Mouse (Mus musculus) neural tube, embryonic 15.5 days (tissue): ENCODE measurements around the gene Slc9a3r1. TPM values are rescaled to one million over a fixed set of nuclear protein-coding genes. Genes with fewer than 3 reads are reported as not detected.

ENCODE experiments used
- ATAC-seq: fragments of 200-750 bp; cut with Nextera tagmentation; 2 replicates; pipeline ENCODE4 v1.8.0; 2017; ENCODE audit warnings: mild to moderate bottlenecking, moderate TSS enrichment, moderate library complexity; ENCODE audit not compliant: low FRiP score
- H3K27ac ChIP-seq: fragments of 300-500 bp; sonication (generic); replicated peaks from 2 replicates; pipeline ENCODE4 v1.5.1; 2015; ENCODE audit warnings: mild to moderate bottlenecking, inconsistent platforms
- H3K27me3 ChIP-seq: fragments of 300-500 bp; sonication (generic); replicated peaks from 2 replicates; pipeline ENCODE4 v1.6.1; 2015; ENCODE audit warnings: inconsistent platforms
- H3K36me3 ChIP-seq: fragments of 300-500 bp; sonication (generic); 2 replicates; pipeline ENCODE4 v1.6.1; 2015; ENCODE audit warnings: inconsistent platforms
- H3K4me1 ChIP-seq: fragments of 300-500 bp; sonication (generic); 2 replicates; pipeline ENCODE4 v1.6.1; 2015; ENCODE audit warnings: inconsistent platforms
- H3K4me2 ChIP-seq: fragments of 300-500 bp; sonication (generic); 2 replicates; pipeline ENCODE4 v1.6.1; 2015; ENCODE audit warnings: inconsistent platforms, mild to moderate bottlenecking, moderate library complexity
- H3K4me3 ChIP-seq: fragments of 300-500 bp; sonication (generic); replicated peaks from 2 replicates; pipeline ENCODE4 v1.5.1; 2015; ENCODE audit warnings: mild to moderate bottlenecking, inconsistent platforms
- H3K9ac ChIP-seq: fragments of 300-500 bp; sonication (generic); replicated peaks from 2 replicates; pipeline ENCODE4 v1.6.1; 2015; ENCODE audit warnings: mild to moderate bottlenecking, inconsistent platforms
- H3K9me3 ChIP-seq: fragments of 300-500 bp; sonication (generic); replicated peaks from 2 replicates; pipeline ENCODE4 v1.6.1; 2016; ENCODE audit warnings: inconsistent platforms
- WGBS: fragments of 180-500 bp; shearing (Covaris S2); methylation state at CpG from one replicate; pipeline ENCODE4 v1.1.7; 2015; ENCODE audit warnings: mixed read lengths; 5-methylcytosine and 5-hydroxymethylcytosine counted together
- polyA plus RNA-seq: library from polyadenylated mRNA; unstranded; fragments of >200 nt; fragmentation: Nextera tagmentation; extraction: Ambion mirVana; gene quantifications from 2 replicates; pipeline ENCODE4 v1.2.1, GENCODE M21; 2015

Slc9a3r1 gene
- polyA plus RNA-seq, 1 experiment from 2014 or later, result 45.5 TPM

DNA sequence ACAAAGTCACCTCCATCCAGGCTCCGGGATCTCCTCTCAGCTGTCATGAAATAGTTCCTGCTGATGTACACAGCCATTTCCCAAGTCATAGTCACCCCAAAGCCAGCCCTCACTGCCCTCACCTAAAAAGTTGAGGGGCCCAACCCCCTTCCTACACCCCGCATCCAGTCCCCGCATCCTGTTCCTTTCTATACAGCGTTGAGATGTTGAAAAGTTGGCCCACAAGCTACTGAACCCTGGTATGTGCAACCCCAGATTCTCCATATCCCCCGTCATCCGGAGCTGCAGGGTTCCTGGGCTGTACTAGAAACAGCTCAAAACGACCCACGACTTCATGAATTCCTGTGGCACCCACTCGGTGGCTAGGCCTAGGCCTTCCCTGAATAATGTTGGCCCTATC, 10.1 kb upstream of the Slc9a3r1 start:
- no peak overlapping the region for H3K4me3 ChIP-seq
- H3K9ac ChIP-seq, result no peak overlapping the region
- H3K27ac ChIP-seq, result no peak overlapping the region
- H3K27me3 ChIP-seq, result peaks cover 47% of the 10 kb centered on the region
- no peak overlapping the region for H3K4me2 ChIP-seq
- WGBS, result 80% methylated on average over 9 of the region's 9 CpGs
- H3K4me1 ChIP-seq, result peaks cover 24% of the 10 kb centered on the region
- no peak for ATAC-seq
- H3K36me3 ChIP-seq, result no peaks in the 10 kb centered on the region
- H3K9me3 ChIP-seq, result no peaks in the 10 kb centered on the region

DNA sequence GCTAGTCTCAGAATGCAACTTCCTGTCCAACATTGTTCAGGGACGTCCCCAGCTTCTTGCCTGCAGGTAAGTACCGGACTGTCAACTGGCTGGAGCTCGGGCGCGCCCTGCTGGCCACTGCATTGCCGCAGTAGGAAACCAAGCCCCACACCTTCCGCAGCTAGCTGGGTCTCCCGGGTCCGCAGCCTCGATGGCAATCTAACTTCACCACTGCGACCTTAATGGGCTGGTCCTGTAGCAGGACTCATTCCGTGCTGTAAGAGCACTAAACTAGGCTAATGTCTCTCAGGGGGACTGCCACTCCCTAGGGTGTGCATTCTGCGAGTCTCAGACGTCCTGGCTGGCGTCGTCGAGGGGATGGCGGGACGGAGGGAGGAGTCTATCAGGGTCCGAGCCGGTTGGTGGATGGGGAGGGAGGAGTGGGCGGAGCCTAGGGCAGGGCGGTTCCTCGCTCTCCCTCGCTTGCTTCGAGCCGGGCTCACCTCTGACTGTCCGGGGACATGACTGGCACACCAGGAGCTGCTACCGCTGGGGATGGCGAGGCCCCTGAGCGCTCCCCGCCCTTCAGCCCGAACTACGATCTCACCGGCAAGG, 9.3 kb upstream of the Slc9a3r1 start:
- H3K9me3 ChIP-seq, result no peaks in the 10 kb centered on the region
- peaks cover 25% of the 10 kb centered on the region for H3K4me1 ChIP-seq
- H3K4me2 ChIP-seq, result peak overlapping the region; percentile 52
- no peak overlapping the region for H3K9ac ChIP-seq
- no peaks in the 10 kb centered on the region for H3K36me3 ChIP-seq
- WGBS, result under 1% methylated on average over 31 of the region's 35 CpGs
- H3K4me3 ChIP-seq, result peak overlapping the region; percentile 29
- no peak overlapping the region for H3K27ac ChIP-seq
- peaks cover 47% of the 10 kb centered on the region for H3K27me3 ChIP-seq
- ATAC-seq, result peak; percentile 52; the same call in 1 of the 2 replicates

DNA sequence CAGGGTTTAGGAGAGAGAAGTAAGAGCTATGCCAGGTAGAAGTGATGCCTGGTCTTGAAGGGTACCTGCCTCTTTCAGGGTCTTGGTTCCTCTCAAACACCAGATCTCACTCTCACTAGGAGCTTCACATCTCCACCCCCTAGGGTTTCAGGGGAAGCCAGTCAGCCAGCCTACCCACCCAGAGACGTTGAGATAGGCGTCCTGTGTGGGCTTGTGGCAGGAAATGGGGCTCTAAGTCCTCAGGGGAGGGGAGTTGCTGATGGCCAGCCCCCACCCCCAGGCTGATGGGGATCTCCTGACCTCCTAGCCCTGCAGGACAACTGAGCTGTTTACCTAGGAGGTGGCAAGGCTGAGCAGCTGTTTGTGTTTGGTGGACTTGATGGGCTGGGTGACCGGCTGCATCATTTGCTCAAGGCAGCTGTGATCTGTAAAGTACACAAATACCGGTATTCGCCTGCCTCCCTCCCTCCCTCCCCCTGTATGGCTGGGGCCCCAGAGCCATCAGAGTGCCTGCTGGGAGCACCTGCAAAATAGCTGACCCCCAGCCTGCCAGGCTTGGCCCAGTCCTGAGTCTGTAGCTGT, 8.0 kb upstream of the Slc9a3r1 start:
- H3K4me2 ChIP-seq, result no peak overlapping the region
- no peak overlapping the region for H3K27ac ChIP-seq
- no peaks in the 10 kb centered on the region for H3K36me3 ChIP-seq
- no peak overlapping the region for H3K4me3 ChIP-seq
- H3K9me3 ChIP-seq, result no peaks in the 10 kb centered on the region
- H3K9ac ChIP-seq, result no peak overlapping the region
- WGBS, result 11% methylated on average over 5 of the region's 5 CpGs
- peaks cover 25% of the 10 kb centered on the region for H3K4me1 ChIP-seq
- peaks cover 47% of the 10 kb centered on the region for H3K27me3 ChIP-seq
- ATAC-seq, result no peak

DNA sequence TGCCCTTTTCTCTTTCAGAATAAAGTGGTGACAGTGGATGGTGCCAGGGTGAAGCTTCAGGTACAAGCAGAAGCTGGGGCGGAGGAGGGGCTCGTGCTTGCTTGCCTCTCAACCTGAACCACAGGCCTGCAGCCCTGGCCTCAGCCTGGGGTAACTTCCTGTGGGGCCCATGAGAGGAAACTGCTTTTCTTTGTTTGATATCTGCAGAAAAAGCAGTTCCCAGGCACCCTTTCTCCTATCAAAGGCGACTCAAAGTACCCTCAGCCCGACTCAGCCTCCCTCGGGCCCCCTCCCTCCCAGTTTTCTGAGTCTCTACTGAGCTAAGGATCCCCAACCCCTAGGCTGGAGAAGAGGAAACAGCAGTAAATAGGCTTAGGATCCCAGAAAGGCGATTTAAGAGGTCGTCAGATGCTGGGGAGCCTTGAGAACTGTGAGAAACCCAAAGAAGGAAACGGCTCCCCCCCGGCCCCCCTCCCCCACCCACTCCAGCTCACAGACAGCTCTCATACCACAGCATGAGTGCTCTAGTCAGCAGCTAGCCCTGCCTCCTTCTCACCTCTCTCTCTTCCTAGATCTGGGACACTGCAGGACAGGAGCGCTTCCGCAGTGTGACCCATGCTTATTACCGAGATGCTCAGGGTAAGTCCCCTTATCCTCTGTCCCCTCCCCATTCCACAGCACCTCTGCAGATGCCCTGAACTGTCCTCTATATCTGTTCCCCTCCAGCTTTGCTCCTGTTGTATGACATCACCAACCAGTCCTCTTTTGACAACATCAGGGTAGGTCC, 5.0 kb upstream of the Slc9a3r1 start:
- 34% methylated on average over 12 of the region's 12 CpGs for WGBS

DNA sequence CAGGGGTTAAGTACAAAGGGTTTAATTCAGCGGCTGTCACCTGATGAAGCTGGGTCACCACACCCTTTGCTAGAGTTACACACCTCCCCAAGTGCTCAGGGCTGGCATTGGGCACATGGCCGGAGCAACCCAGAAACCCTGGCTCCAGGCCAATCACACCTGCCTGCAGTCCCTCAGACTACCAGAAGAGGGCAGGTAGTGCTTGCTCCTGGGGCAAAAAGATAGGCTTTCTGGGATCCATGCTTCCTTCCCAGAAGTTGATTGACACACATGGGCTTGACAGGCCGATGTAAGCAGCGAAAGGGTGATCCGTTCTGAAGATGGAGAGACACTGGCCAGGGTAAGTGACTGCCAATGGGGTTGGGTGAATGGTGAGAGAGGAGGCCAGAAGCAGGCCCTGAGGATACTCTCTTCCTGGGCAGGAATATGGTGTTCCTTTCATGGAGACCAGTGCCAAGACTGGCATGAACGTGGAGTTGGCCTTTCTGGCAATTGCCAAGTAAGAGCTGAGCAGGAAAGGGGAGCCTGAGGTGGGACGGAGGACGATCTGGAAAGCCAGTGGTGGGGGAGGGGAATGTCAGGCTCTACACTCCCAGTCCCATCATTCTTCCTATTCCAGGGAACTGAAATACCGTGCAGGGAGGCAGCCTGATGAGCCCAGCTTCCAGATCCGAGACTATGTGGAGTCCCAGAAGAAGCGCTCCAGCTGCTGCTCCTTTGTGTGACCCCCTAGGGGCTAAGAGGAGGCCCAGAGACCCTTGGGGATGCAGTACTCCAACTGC, 2.9 kb upstream of the Slc9a3r1 start:
- ATAC-seq, result no peak
- no peaks in the 10 kb centered on the region for H3K9me3 ChIP-seq
- WGBS, result 54% methylated on average over 11 of the region's 11 CpGs

More for the DNA sequence above, 5.0 kb upstream of the Slc9a3r1 start:
- Histone ChIP-seq H3K9ac (no peak overlapping the region), H3K4me2 (no peak overlapping the region), H3K4me3 (no peak overlapping the region), H3K27ac (no peak overlapping the region), H3K9me3 (no peaks in the 10 kb centered on the region), H3K4me1 (peaks cover 22% of the 10 kb centered on the region), H3K27me3 (peaks cover 63% of the 10 kb centered on the region), H3K36me3 (no peaks in the 10 kb centered on the region)
- ATAC-seq, result no peak

DNA sequence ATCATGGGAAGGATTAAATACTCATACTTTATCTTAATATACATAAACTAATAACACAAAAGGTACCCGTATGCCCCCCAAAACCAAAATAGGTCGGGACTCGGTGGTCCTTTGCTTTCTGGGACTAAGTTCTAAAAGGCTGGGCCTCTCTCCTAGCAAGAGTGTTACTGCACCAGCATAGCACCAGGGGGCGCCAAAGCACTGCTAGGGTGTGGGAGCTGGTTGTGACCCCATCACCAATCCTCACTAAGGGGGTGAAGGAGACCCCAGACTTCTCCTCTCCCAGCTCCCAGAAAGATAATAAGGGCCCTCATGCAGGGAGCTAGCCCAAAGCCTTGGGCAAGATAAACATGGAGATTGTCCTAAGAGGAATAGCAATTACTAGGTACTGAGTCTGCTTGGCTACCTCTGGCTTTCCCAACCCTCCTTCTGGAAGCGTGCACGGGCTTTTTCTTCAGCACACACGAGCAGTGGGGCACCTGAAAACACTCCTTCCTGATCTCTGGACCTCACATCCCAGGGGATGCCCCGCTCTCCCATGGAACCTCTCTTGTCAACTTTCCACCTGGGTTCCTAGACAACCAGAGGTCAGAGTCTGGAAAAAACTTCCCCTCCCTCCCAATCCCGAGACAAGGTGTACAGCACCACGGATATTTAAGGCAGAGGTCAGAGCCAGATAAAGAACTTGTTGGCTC, 2.1 kb upstream of the Slc9a3r1 start:
- no peaks in the 10 kb centered on the region for H3K9me3 ChIP-seq
- H3K4me1 ChIP-seq, result peaks cover 38% of the 10 kb centered on the region
- no peak overlapping the region for H3K4me3 ChIP-seq
- no peak for ATAC-seq
- peaks cover 66% of the 10 kb centered on the region for H3K27me3 ChIP-seq
- WGBS, result 41% methylated on average over 10 of the region's 10 CpGs
- H3K4me2 ChIP-seq, result no peak overlapping the region
- H3K9ac ChIP-seq, result no peak overlapping the region
- H3K36me3 ChIP-seq, result no peaks in the 10 kb centered on the region
- H3K27ac ChIP-seq, result no peak overlapping the region

More for the DNA sequence above, 2.9 kb upstream of the Slc9a3r1 start:
- no peak overlapping the region for H3K4me3 ChIP-seq
- no peak overlapping the region for H3K27ac ChIP-seq
- peaks cover 64% of the 10 kb centered on the region for H3K27me3 ChIP-seq
- H3K9ac ChIP-seq, result no peak overlapping the region
- H3K4me2 ChIP-seq, result no peak overlapping the region
- H3K4me1 ChIP-seq, result peaks cover 34% of the 10 kb centered on the region
- H3K36me3 ChIP-seq, result no peaks in the 10 kb centered on the region

DNA sequence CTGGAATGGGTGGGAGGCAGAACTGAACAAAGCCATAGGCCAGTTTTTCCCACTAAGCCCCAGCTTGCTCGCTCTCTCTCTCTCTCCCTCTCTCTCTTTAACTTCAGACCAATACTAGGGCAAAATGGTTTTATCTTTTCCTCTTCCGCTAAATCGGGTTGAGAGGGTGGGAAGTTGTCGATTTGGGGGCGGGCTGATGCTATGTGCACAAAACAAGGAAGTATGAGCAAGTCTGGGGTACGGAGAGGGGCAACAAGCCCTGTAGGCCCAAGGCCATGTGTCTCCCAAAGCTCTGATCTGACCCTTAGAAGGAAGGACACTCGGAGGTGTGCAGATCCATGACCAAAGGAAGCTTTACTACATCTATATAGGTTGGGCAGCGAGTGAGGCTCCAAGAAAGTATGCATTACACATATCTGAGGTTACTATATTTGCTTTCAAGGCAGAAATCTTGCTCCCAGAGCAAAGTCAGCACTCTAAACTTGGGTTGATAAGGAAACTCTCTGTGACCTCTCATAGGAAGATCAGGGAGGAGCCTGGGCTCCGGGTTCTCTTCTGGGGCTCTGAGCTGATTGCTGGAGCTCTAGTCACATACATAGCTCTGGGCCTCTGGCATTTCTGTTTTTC, 1.4 kb upstream of the Slc9a3r1 start:
- Histone ChIP-seq H3K27me3 (peaks cover 61% of the 10 kb centered on the region), H3K36me3 (no peaks in the 10 kb centered on the region), H3K4me2 (no peak overlapping the region), H3K9ac (no peak overlapping the region), H3K4me3 (no peak overlapping the region), H3K4me1 (peaks cover 40% of the 10 kb centered on the region), H3K27ac (no peak overlapping the region), H3K9me3 (no peaks in the 10 kb centered on the region)
- no peak for ATAC-seq
- WGBS, result 69% methylated on average over 9 of the region's 9 CpGs

DNA sequence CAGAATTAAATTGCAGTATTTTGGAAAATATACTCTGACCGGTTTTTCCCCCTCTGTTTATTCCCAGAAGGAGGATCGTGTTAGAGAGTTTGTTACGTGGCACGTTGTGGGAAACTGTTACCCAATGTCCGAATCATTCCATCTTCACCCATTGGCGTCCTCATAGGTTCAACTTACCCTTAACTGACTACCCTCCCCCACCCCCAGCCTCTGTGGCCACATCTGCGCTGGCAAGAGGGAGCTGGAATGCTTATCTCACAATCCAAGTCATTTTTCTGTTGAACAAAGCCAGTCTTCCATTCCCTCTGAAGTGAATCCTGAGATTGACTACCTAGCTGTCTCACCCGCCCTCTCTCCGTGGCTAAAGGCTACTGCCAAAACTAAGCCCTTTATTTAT, 938 bp upstream of the Slc9a3r1 start:
- H3K36me3 ChIP-seq, result no peaks in the 10 kb centered on the region
- H3K4me1 ChIP-seq, result peaks cover 40% of the 10 kb centered on the region
- no peak for ATAC-seq
- H3K4me2 ChIP-seq, result peak overlapping the region; percentile 62
- WGBS, result 35% methylated on average over 9 of the region's 9 CpGs
- peaks cover 56% of the 10 kb centered on the region for H3K27me3 ChIP-seq
- H3K4me3 ChIP-seq, result 0 out of 2 replicates have a peak overlapping the region, but pooled peaks have one; percentile 51
- H3K27ac ChIP-seq, result peak overlapping the region; percentile 34; the same call in 1 of the 2 replicates
- H3K9ac ChIP-seq, result no peak overlapping the region
- H3K9me3 ChIP-seq, result no peaks in the 10 kb centered on the region

DNA sequence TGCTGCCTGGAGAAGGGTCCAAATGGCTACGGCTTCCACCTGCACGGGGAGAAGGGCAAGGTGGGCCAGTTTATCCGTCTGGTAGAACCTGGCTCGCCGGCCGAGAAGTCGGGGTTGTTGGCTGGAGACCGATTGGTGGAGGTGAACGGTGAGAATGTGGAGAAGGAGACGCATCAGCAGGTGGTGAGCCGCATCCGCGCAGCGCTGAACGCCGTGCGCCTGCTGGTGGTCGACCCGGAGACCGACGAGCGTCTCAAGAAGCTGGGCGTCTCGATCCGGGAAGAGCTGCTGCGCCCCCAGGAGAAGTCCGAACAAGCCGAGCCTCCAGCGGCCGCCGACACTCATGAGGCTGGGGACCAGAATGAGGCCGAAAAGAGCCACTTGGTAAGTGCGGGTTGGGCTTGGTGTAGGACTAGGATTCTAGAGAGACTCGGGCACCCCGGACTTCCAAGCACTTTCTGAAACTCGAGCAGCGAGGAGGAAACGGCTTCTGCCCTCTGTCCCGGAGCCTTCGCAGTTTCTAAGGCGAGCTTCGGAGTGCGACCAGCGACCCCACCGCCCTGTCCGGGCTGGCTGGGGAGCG, 518 bp downstream of the Slc9a3r1 start:
- WGBS, result under 1% methylated on average over 47 of the region's 47 CpGs
- Histone ChIP-seq H3K9ac (peak overlapping the region; percentile 51), H3K4me1 (peaks cover 37% of the 10 kb centered on the region), H3K27ac (peak overlapping the region; percentile 58), H3K9me3 (no peaks in the 10 kb centered on the region), H3K4me3 (peak overlapping the region; percentile 51), H3K4me2 (peak overlapping the region; percentile 62), H3K27me3 (peaks cover 51% of the 10 kb centered on the region), H3K36me3 (no peaks in the 10 kb centered on the region)
- peak; percentile 15; the same call in 1 of the 2 replicates for ATAC-seq

DNA sequence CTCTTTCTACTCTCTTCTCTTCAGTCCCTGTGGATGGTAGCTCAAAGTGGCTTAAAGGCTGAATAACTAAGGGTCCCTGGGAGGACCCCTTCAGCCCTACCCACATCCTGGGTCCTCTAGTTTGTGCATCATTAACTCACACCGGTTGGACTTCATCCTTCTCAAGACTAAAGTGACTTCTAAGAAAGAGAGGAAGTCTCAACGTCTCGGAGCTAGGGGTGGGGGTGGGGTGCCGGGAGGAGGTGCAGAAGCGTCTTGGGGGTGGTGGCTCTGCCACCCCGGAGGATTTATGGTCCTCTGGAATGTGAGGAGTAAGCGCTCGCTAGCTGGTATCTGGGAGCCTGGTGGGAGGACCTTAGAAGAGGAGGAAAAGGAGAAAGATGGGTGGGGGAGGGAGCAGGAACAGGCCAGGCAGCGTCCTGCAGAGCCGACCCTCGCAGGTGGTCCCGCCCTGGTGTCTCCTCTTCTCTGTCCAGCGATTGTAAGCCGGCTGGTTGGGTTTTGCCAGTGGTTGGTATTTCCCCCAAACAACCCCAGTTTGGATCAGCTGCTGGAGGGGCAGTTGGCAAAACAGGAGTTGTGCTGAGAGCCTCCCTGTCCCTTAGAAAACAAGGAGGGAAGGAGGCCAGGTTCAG, 1.3 kb downstream of the Slc9a3r1 start:
- Histone ChIP-seq H3K9me3 (no peaks in the 10 kb centered on the region), H3K27ac (peak overlapping the region; percentile 58), H3K9ac (peak overlapping the region; percentile 51), H3K4me1 (peaks cover 37% of the 10 kb centered on the region), H3K4me2 (peak overlapping the region; percentile 62), H3K36me3 (no peaks in the 10 kb centered on the region), H3K4me3 (peak overlapping the region; percentile 51), H3K27me3 (peaks cover 51% of the 10 kb centered on the region)
- WGBS, result 0% methylated on average over 14 of the region's 14 CpGs
- no peak for ATAC-seq
